Mouse (Mus musculus) testis, adult 2 months (tissue): ENCODE measurements around the gene Scg3.

Experiments used
- CTCF ChIP-seq: fragments of 200-500 bp; IDR thresholded peaks from 2 replicates; pipeline ENCODE4 v1.5.1; 2012; ENCODE audit warnings: low read depth, mild to moderate bottlenecking, inconsistent platforms, low read length, moderate library complexity; ENCODE audit not compliant: control insufficient read depth, insufficient read depth, insufficient replicate concordance
- POLR2A ChIP-seq: fragments of 200-500 bp; IDR thresholded peaks from 2 replicates; pipeline ENCODE4 v1.6.1; 2012; ENCODE audit warnings: low read depth, mild to moderate bottlenecking, inconsistent platforms, low read length, moderate library complexity; ENCODE audit not compliant: control insufficient read depth

- no peak for TF ChIP-seq CTCF
- TF ChIP-seq POLR2A, result no peak
Measured at GRCm38 (mm10) chr9:75666612-75667011, 17.2 kb downstream of the Scg3 start.
